Mouse (Mus musculus) hindbrain, postnatal 0 days (tissue): ENCODE data around the gene Ptges3l. TPM values are rescaled to one million over a fixed set of nuclear protein-coding genes. Genes with fewer than 3 reads are reported as not detected.
"Not testable (repeated sequence)": the region's sequence is repeated elsewhere in the genome, so short reads cannot be mapped to it uniquely, and the experiment has no call there.

Experiments used
- ATAC-seq: fragments of 200-750 bp; cut with Nextera tagmentation; 2 replicates; pipeline ENCODE4 v1.8.0; 2017; ENCODE audit warnings: mild to moderate bottlenecking, moderate TSS enrichment, moderate library complexity
- DNase-seq: peaks from one replicate; pipeline ENCODE4 v3.0.0-alpha.2; 2015; ENCODE audit warnings: low spot score
- H3K27ac ChIP-seq: fragments of 300-500 bp; sonication (generic); 2 replicates; pipeline ENCODE4 v1.5.1; 2014; ENCODE audit warnings: mild to moderate bottlenecking
- H3K27me3 ChIP-seq: fragments of 300-500 bp; sonication (generic); 2 replicates; pipeline ENCODE4 v1.6.1; 2014; ENCODE audit warnings: low read length, mixed read lengths; ENCODE audit not compliant: insufficient read depth
- H3K36me3 ChIP-seq: fragments of 300-500 bp; sonication (generic); 2 replicates; pipeline ENCODE4 v1.6.1; 2014; ENCODE audit warnings: low read length, mixed read lengths; ENCODE audit not compliant: insufficient read depth
- H3K4me1 ChIP-seq: fragments of 300-500 bp; sonication (generic); 2 replicates; pipeline ENCODE4 v1.6.1; 2014; ENCODE audit warnings: antibody characterized with exemption, low read length, mixed read lengths; ENCODE audit not compliant: insufficient read depth
- H3K4me2 ChIP-seq: fragments of 300-500 bp; sonication (generic); 2 replicates; pipeline ENCODE4 v1.6.1; 2014; ENCODE audit warnings: low read depth, mild to moderate bottlenecking, low read length, moderate library complexity, mixed read lengths
- H3K4me3 ChIP-seq: fragments of 300-500 bp; sonication (generic); 2 replicates; pipeline ENCODE4 v1.5.1; 2014; ENCODE audit warnings: low read length
- H3K9ac ChIP-seq: fragments of 300-500 bp; sonication (generic); replicated peaks from 2 replicates; pipeline ENCODE4 v1.6.1; 2014; ENCODE audit warnings: mild to moderate bottlenecking, low read length, moderate library complexity, mixed read lengths
- H3K9me3 ChIP-seq: fragments of 300-500 bp; sonication (generic); 2 replicates; pipeline ENCODE4 v1.6.1; 2016; ENCODE audit warnings: low read length, mixed read lengths
- CTCF ChIP-seq: IDR thresholded peaks from 2 replicates; pipeline ENCODE4 v1.5.1; 2016; ENCODE audit warnings: antibody characterized with exemption, control low read depth, low read depth
- WGBS: fragments of 180-500 bp; shearing (Covaris S2); extraction: QIAGEN DNeasy Blood & Tissue Kit; methylation state at CpG from one replicate; pipeline ENCODE4 v1.1.7; 2014; 5-methylcytosine and 5-hydroxymethylcytosine counted together
- polyA plus RNA-seq: library from polyadenylated mRNA; unstranded; fragments of >200 nt; fragmentation: Nextera tagmentation; extraction: Ambion mirVana; gene quantifications from 2 replicates; pipeline ENCODE4 v1.2.1, GENCODE M21; 2015
- total RNA-seq: library from RNA; depleted of rRNA; stranded (reverse); fragments of >200 nt; gene quantifications from 2 replicates; pipeline ENCODE4 v1.2.3, GENCODE M21; 2014

Gene Ptges3l
- total and polyA plus RNA-seq, 2 experiments from 2014 or later, result 0.31 to 3.8 TPM

- Histone ChIP-seq H3K27me3 (no peaks in the 10 kb centered on the region), H3K36me3 (no peaks in the 10 kb centered on the region), H3K4me1 (peaks cover 8% of the 10 kb centered on the region; the same call in 1 of the 2 replicates), H3K9me3 (no peaks in the 10 kb centered on the region), H3K9ac (peak overlapping the region; percentile 83), H3K27ac (no peak overlapping the region), H3K4me3 (peak overlapping the region; percentile 78), H3K4me2 (peak overlapping the region; percentile 73)
- WGBS, result 52% methylated on average over 4 of the region's 4 CpGs
- DNase-seq (no peak), ATAC-seq (no peak)
- TF ChIP-seq CTCF, result no peak
Observed at GRCm38 (mm10) chr11:101469155-101469554, 44.0 kb upstream of the Ptges3l start.

DNA sequence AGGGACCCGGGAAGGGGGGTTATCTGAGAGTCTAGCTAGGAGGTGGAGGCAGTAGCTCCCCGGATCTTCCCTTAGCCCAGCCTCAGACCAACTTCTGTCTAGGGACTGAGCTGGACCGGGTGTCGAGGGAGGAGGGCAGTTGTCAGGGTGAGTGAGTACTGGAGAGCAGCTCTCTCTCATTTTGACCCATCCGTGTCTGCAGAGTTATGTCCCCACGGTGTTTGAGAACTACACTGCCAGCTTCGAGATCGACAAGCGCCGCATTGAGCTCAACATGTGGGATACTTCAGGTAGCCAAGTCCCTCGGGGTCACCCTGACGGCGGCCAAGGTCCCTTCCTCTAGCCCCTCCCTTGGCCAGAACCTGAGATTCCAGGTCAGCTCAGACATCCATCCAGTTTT, 43.6 kb upstream of the Ptges3l start:
- Histone ChIP-seq H3K9me3 (no peaks in the 10 kb centered on the region), H3K9ac (peak overlapping the region; percentile 83), H3K4me3 (peak overlapping the region; percentile 78), H3K27me3 (no peaks in the 10 kb centered on the region), H3K4me2 (peak overlapping the region; percentile 73), H3K36me3 (no peaks in the 10 kb centered on the region), H3K4me1 (peaks cover 13% of the 10 kb centered on the region; the same call in 1 of the 2 replicates), H3K27ac (peak overlapping the region; percentile 89)
- ATAC-seq (no peak), DNase-seq (no peak)
- under 1% methylated on average over 13 of the region's 13 CpGs for WGBS
- no peak for TF ChIP-seq CTCF

GRCm38 (mm10) chr11:101468263-101468688, 43.1 kb upstream of the Ptges3l start:
- peak; percentile 21 for ATAC-seq
- no peak for TF ChIP-seq CTCF
- under 1% methylated on average over 27 of the region's 31 CpGs for WGBS
- Histone ChIP-seq H3K4me2 (peak overlapping the region; percentile 73), H3K36me3 (no peaks in the 10 kb centered on the region), H3K9ac (peak overlapping the region; percentile 83), H3K9me3 (no peaks in the 10 kb centered on the region), H3K4me1 (peaks cover 17% of the 10 kb centered on the region), H3K4me3 (peak overlapping the region; percentile 78), H3K27ac (peak overlapping the region; percentile 89), H3K27me3 (no peaks in the 10 kb centered on the region)
- peak; percentile 53 for DNase-seq

GRCm38 (mm10) chr11:101467477-101468262, 42.5 kb upstream of the Ptges3l start:
- WGBS, result under 1% methylated on average over 45 of the region's 54 CpGs
- Histone ChIP-seq H3K9me3 (no peaks in the 10 kb centered on the region), H3K27ac (peak overlapping the region; percentile 89), H3K27me3 (no peaks in the 10 kb centered on the region), H3K9ac (peak overlapping the region; percentile 83), H3K4me1 (peaks cover 20% of the 10 kb centered on the region), H3K4me2 (peak overlapping the region; percentile 73), H3K36me3 (peaks cover 3% of the 10 kb centered on the region; the same call in 1 of the 2 replicates), H3K4me3 (peak overlapping the region; percentile 78)
- peak; percentile 79 for ATAC-seq
- peak; percentile 74 for TF ChIP-seq CTCF
- peak; percentile 91 for DNase-seq

DNA sequence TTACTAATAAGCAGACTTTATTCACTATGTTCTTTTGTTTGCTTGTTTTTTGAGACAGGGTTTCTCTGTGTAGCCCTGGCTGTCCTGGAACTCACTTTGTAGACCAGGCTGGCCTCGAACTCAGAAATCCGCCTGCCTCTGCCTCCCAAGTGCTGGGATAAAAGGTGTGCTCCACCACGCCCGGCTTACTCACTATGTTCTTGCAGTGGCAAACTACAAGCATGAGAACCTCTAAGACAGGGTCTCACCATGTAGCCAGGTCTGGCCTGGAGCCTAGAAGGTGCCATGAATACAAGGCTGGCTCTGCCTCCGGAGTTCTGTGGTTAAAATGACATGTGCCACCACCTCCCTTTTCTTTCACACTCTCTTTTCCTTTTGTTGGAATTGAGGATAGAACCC, 41.4 kb upstream of the Ptges3l start:
- not testable (repeated sequence) for H3K9ac ChIP-seq

GRCm38 (mm10) chr11:101465869-101466551, 40.9 kb upstream of the Ptges3l start, which contains the start of gene Vat1:
Gene Vat1, minus strand, starts transcription at chr11:101466230.
- Histone ChIP-seq H3K9me3 (no peaks in the 10 kb centered on the region), H3K27me3 (no peaks in the 10 kb centered on the region), H3K4me1 (peaks cover 24% of the 10 kb centered on the region), H3K27ac (peak within 1 kb of the TSS; percentile 89), H3K4me3 (peak within 1 kb of the TSS; percentile 78), H3K9ac (peak within 1 kb of the TSS; percentile 74), H3K36me3 (peaks cover 11% of the 10 kb centered on the region; the same call in 1 of the 2 replicates), H3K4me2 (peak within 1 kb of the TSS; percentile 75)
- DNase-seq (peak; percentile 91), ATAC-seq (peak; percentile 60)
- WGBS, result 3% methylated on average over 57 of the region's 60 CpGs
- TF ChIP-seq CTCF, result 0 out of 2 replicates have a peak, but pooled peaks have one; percentile 3

More for the DNA sequence above, 41.4 kb upstream of the Ptges3l start:
- H3K9me3 ChIP-seq, H3K27ac ChIP-seq, DNase-seq, H3K27me3 ChIP-seq, ATAC-seq: not testable (repeated sequence)
- WGBS, result 51% methylated on average over 5 of the region's 5 CpGs
- H3K4me2 ChIP-seq, result peak overlapping the region; percentile 75
- peaks cover 24% of the 10 kb centered on the region for H3K4me1 ChIP-seq
- peaks cover 11% of the 10 kb centered on the region; the same call in 1 of the 2 replicates for H3K36me3 ChIP-seq
- peak overlapping the region; percentile 77 for H3K4me3 ChIP-seq
- TF ChIP-seq CTCF, result 0 out of 2 replicates have a peak, but pooled peaks have one; percentile 0
